Mouse (Mus musculus): ENCODE results near the gene Tmeff1.

DNA sequence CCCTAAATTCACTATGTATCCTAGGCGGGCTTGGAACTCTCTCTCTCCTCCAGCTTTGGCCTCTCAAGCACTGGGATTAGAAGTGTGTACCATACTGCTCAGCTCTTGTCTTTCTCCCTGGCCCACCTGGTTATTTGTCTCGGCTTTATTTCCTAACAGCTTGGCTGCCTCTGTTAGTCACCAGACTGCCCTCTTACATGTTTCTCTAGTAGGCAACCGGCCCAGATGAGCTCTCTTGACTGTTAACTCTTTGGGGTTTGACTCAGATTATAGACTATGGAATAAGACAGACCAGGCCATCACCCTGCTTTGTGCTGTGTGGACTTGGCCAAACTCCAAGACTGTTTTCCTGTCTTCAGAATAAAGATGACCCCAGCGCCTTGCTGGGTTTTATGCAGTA, 6.6 kb upstream of the Tmeff1 start:
- TF ChIP-seq CTCF (IDR thresholded peaks at IDR 0.05; ENCODE audit: control insufficient read depth, insufficient read depth, insufficient replicate concordance, low read depth, low read length) (no peak), POLR2A (IDR thresholded peaks at IDR 0.05; ENCODE audit: control insufficient read depth, low read depth, low read length) (no peak)
